Mouse (Mus musculus) hindbrain, postnatal 0 days (tissue): ENCODE results near the gene Rai14. TPM values are rescaled to one million over a fixed set of nuclear protein-coding genes. Genes with fewer than 3 reads are reported as not detected.
A peak's percentile ranks its signal among the peaks of the same experiment; 100 is the strongest.

Experiments used
- ATAC-seq: fragments of 200-750 bp; cut with Nextera tagmentation; 2 replicates; pipeline ENCODE4 v1.8.0; 2017; ENCODE audit warnings: mild to moderate bottlenecking, moderate TSS enrichment, moderate library complexity
- DNase-seq: peaks from one replicate; pipeline ENCODE4 v3.0.0-alpha.2; 2015; ENCODE audit warnings: low spot score
- H3K27ac ChIP-seq: fragments of 300-500 bp; sonication (generic); 2 replicates; pipeline ENCODE4 v1.5.1; 2014; ENCODE audit warnings: mild to moderate bottlenecking
- H3K27me3 ChIP-seq: fragments of 300-500 bp; sonication (generic); 2 replicates; pipeline ENCODE4 v1.6.1; 2014; ENCODE audit warnings: low read length, mixed read lengths; ENCODE audit not compliant: insufficient read depth
- H3K36me3 ChIP-seq: fragments of 300-500 bp; sonication (generic); 2 replicates; pipeline ENCODE4 v1.6.1; 2014; ENCODE audit warnings: low read length, mixed read lengths; ENCODE audit not compliant: insufficient read depth
- H3K4me1 ChIP-seq: fragments of 300-500 bp; sonication (generic); 2 replicates; pipeline ENCODE4 v1.6.1; 2014; ENCODE audit warnings: antibody characterized with exemption, low read length, mixed read lengths; ENCODE audit not compliant: insufficient read depth
- H3K4me2 ChIP-seq: fragments of 300-500 bp; sonication (generic); 2 replicates; pipeline ENCODE4 v1.6.1; 2014; ENCODE audit warnings: low read depth, mild to moderate bottlenecking, low read length, moderate library complexity, mixed read lengths
- H3K4me3 ChIP-seq: fragments of 300-500 bp; sonication (generic); 2 replicates; pipeline ENCODE4 v1.5.1; 2014; ENCODE audit warnings: low read length
- H3K9ac ChIP-seq: fragments of 300-500 bp; sonication (generic); replicated peaks from 2 replicates; pipeline ENCODE4 v1.6.1; 2014; ENCODE audit warnings: mild to moderate bottlenecking, low read length, moderate library complexity, mixed read lengths
- H3K9me3 ChIP-seq: fragments of 300-500 bp; sonication (generic); 2 replicates; pipeline ENCODE4 v1.6.1; 2016; ENCODE audit warnings: low read length, mixed read lengths
- CTCF ChIP-seq: IDR thresholded peaks from 2 replicates; pipeline ENCODE4 v1.5.1; 2016; ENCODE audit warnings: antibody characterized with exemption, control low read depth, low read depth
- WGBS: fragments of 180-500 bp; shearing (Covaris S2); extraction: QIAGEN DNeasy Blood & Tissue Kit; methylation state at CpG from one replicate; pipeline ENCODE4 v1.1.7; 2014; 5-methylcytosine and 5-hydroxymethylcytosine counted together
- polyA plus RNA-seq: library from polyadenylated mRNA; unstranded; fragments of >200 nt; fragmentation: Nextera tagmentation; extraction: Ambion mirVana; gene quantifications from 2 replicates; pipeline ENCODE4 v1.2.1, GENCODE M21; 2015
- total RNA-seq: library from RNA; depleted of rRNA; stranded (reverse); fragments of >200 nt; gene quantifications from 2 replicates; pipeline ENCODE4 v1.2.3, GENCODE M21; 2014

Gene Rai14
- total and polyA plus RNA-seq, 2 experiments from 2014 or later, result 5.7 to 11.0 TPM

DNA sequence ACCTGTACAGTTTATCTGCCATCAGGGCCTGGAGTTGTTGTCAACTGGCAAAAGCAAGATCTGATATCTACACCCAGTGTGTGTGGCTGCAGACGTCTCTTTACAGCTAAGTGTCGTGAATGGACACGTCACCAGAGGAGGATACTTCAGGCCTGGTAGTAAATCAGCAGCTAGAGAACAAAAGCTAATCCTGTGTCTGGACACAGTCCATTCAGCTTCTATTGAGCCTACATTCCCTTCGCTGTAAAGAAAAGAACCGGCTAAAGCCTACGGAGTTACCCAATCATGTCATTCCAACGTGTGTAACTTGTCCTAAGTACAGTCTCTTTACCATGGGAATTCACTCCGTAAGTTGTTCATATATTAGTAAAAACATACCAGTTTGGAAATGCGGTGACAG, 103.4 kb downstream of the Rai14 start:
- H3K27me3 ChIP-seq, result no peaks in the 10 kb centered on the region
- no peaks in the 10 kb centered on the region; the same call in 1 of the 2 replicates for H3K36me3 ChIP-seq
- no peaks in the 10 kb centered on the region for H3K4me1 ChIP-seq
- 56% methylated on average over 9 of the region's 9 CpGs for WGBS
- H3K4me3 ChIP-seq, result no peak overlapping the region
- no peak for DNase-seq
- H3K4me2 ChIP-seq, result no peak overlapping the region
- no peaks in the 10 kb centered on the region for H3K9me3 ChIP-seq
- no peak for ATAC-seq
- TF ChIP-seq CTCF, result no peak
- no peak overlapping the region for H3K27ac ChIP-seq
- no peak overlapping the region for H3K9ac ChIP-seq

DNA sequence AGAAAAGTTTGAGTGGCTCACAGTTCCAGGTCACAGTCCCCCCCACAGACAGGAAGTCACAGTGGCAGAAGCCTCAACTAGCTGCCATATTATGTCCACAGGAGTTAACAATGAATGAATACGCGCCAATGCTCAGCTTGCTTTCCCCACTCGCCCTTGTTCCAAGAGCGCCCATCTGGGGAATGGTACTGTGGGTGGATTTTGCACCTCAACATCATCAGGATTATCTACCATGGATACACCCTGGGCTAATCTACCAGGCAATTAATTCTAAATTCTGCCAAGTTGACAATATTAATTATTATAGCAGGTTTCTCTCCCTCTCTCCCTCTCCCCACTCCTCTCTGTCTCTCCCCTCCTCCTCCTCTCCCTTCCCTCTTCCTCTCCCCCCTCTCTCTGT, 105.3 kb downstream of the Rai14 start:
- peak; percentile 35 for DNase-seq
- no peaks in the 10 kb centered on the region for H3K27me3 ChIP-seq
- TF ChIP-seq CTCF, result no peak
- no peaks in the 10 kb centered on the region; the same call in 1 of the 2 replicates for H3K36me3 ChIP-seq
- no peak overlapping the region for H3K4me3 ChIP-seq
- no peaks in the 10 kb centered on the region for H3K9me3 ChIP-seq
- H3K9ac ChIP-seq, result no peak overlapping the region
- WGBS, result 65% methylated on average over 4 of the region's 4 CpGs
- ATAC-seq, result peak; percentile 31; the same call in 1 of the 2 replicates
- no peak overlapping the region for H3K4me2 ChIP-seq
- no peaks in the 10 kb centered on the region for H3K4me1 ChIP-seq
- H3K27ac ChIP-seq, result no peak overlapping the region

DNA sequence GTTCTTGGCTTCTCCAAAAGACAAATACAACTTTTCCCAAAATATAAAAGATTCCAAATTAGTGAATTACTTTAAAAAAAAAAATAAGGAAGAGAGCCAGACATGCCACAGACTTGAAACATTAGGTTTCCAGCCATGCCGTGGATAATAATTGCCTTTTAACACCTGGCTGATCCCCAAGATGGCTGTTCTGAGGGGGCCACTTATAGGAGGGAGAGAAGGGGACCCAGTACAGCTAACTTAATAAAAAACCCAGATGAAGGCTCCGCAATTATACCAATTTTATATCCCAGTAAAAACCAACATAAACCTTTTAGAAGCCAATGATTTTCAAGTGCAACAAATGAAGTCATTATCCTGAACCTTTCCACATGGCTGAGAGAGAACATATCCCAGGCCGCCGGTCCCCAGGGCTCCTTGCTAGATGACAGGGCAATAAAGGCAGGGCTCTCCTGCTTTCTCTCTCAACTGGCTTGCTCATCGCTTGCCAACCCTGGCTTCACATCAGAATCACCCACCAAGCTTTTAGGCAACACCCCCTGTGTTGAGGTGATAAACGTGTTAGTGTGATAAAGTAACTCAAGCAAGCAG, 105.8 kb downstream of the Rai14 start:
- H3K27me3 ChIP-seq, result no peaks in the 10 kb centered on the region
- WGBS, result 62% methylated on average over 6 of the region's 6 CpGs
- H3K4me3 ChIP-seq, result no peak overlapping the region
- DNase-seq, result no peak
- H3K4me1 ChIP-seq, result no peaks in the 10 kb centered on the region
- no peaks in the 10 kb centered on the region; the same call in 1 of the 2 replicates for H3K36me3 ChIP-seq
- H3K9me3 ChIP-seq, result no peaks in the 10 kb centered on the region
- TF ChIP-seq CTCF, result no peak
- ATAC-seq, result 0 out of 2 replicates have a peak, but pooled peaks have one; percentile 46
- no peak overlapping the region for H3K27ac ChIP-seq
- H3K9ac ChIP-seq, result no peak overlapping the region
- no peak overlapping the region for H3K4me2 ChIP-seq

DNA sequence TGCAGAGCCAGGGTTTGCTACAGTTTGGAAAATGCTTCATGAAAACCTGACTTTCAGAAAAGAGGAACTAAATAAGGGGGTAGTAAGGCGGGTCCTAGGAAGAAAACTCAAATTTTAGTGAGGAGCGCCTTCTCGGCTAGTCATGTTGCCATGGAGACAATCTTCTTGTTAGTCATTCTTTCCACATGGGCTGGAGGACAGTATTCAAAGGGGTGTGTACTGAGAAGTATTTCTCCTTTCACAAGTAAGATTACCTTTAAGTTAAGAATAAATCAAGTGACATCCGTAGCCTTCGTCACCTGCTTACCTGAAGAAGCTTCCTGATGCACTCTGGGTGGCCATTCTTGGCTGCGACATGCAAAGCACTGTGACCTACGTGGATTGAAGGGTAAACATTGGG, 115.0 kb downstream of the Rai14 start:
- DNase-seq (peak; percentile 23), ATAC-seq (no peak)
- no peaks in the 10 kb centered on the region for H3K4me1 ChIP-seq
- no peak overlapping the region for H3K4me2 ChIP-seq
- no peaks in the 10 kb centered on the region for H3K9me3 ChIP-seq
- no peaks in the 10 kb centered on the region for H3K27me3 ChIP-seq
- H3K27ac ChIP-seq, result no peak overlapping the region
- no peak overlapping the region for H3K4me3 ChIP-seq
- WGBS, result 61% methylated on average over 7 of the region's 7 CpGs
- no peak for TF ChIP-seq CTCF
- H3K36me3 ChIP-seq, result no peaks in the 10 kb centered on the region
- H3K9ac ChIP-seq, result no peak overlapping the region

GRCm38 (mm10) chr15:10598259-10599225, 115.9 kb downstream of the Rai14 start:
- no peaks in the 10 kb centered on the region for H3K36me3 ChIP-seq
- ATAC-seq, result no peak
- no peaks in the 10 kb centered on the region for H3K9me3 ChIP-seq
- H3K27me3 ChIP-seq, result no peaks in the 10 kb centered on the region
- TF ChIP-seq CTCF, result no peak
- H3K4me1 ChIP-seq, result no peaks in the 10 kb centered on the region
- WGBS, result 47% methylated on average over 16 of the region's 16 CpGs
- no peak for DNase-seq
- no peak overlapping the region for H3K9ac ChIP-seq
- H3K4me2 ChIP-seq, result no peak overlapping the region
- H3K4me3 ChIP-seq, result no peak overlapping the region
- H3K27ac ChIP-seq, result 0 out of 2 replicates have a peak overlapping the region, but pooled peaks have one; percentile 4

GRCm38 (mm10) chr15:10596871-10597270, 117.6 kb downstream of the Rai14 start:
- Histone ChIP-seq H3K9me3 (no peaks in the 10 kb centered on the region), H3K4me3 (no peak overlapping the region), H3K4me1 (no peaks in the 10 kb centered on the region), H3K4me2 (no peak overlapping the region), H3K27me3 (no peaks in the 10 kb centered on the region), H3K9ac (no peak overlapping the region), H3K36me3 (no peaks in the 10 kb centered on the region), H3K27ac (no peak overlapping the region)
- DNase-seq (no peak), ATAC-seq (no peak)
- no peak for TF ChIP-seq CTCF
- 93% methylated on average over 9 of the region's 9 CpGs for WGBS
